Mouse (Mus musculus) lung, postnatal 0 days (tissue): Measurements from ENCODE around the gene Nr1h3. TPM values are rescaled to one million over a fixed set of nuclear protein-coding genes. Genes with fewer than 3 reads are reported as not detected.

Experiments used
- ATAC-seq: fragments of 200-750 bp; cut with Nextera tagmentation; 2 replicates; pipeline ENCODE4 v1.8.0; 2017; ENCODE audit warnings: moderate library complexity
- DNase-seq: peaks from one replicate; pipeline ENCODE4 v3.0.0-alpha.2; 2016; ENCODE audit warnings: low spot score
- H3K27ac ChIP-seq: fragments of 300-500 bp; sonication (generic); 2 replicates; pipeline ENCODE4 v1.5.1; 2014; ENCODE audit warnings: antibody characterized with exemption, mild to moderate bottlenecking, low read length, mixed read lengths
- H3K27me3 ChIP-seq: fragments of 300-500 bp; sonication (generic); replicated peaks from 2 replicates; pipeline ENCODE4 v1.6.1; 2014; ENCODE audit warnings: low read length, mixed read lengths; ENCODE audit not compliant: insufficient read depth
- H3K36me3 ChIP-seq: fragments of 300-500 bp; sonication (generic); 2 replicates; pipeline ENCODE4 v1.6.1; 2014; ENCODE audit warnings: low read length, mixed read lengths; ENCODE audit not compliant: insufficient read depth
- H3K4me1 ChIP-seq: fragments of 300-500 bp; sonication (generic); 2 replicates; pipeline ENCODE4 v1.6.1; 2014; ENCODE audit warnings: antibody characterized with exemption, low read depth, low read length, mixed read lengths; ENCODE audit not compliant: insufficient read depth
- H3K4me2 ChIP-seq: fragments of 300-500 bp; sonication (generic); replicated peaks from 2 replicates; pipeline ENCODE4 v1.6.1; 2014; ENCODE audit warnings: low read depth, mild to moderate bottlenecking, low read length, moderate library complexity, mixed read lengths
- H3K4me3 ChIP-seq: fragments of 300-500 bp; sonication (generic); 2 replicates; pipeline ENCODE4 v1.5.1; 2014; ENCODE audit warnings: low read depth, low read length
- H3K9ac ChIP-seq: fragments of 300-500 bp; sonication (generic); replicated peaks from 2 replicates; pipeline ENCODE4 v1.6.1; 2014; ENCODE audit warnings: low read depth, mild to moderate bottlenecking
- H3K9me3 ChIP-seq: fragments of 300-500 bp; sonication (generic); 2 replicates; pipeline ENCODE4 v1.6.1; 2016; ENCODE audit warnings: low read length, mixed read lengths
- CTCF ChIP-seq: IDR thresholded peaks from 2 replicates; pipeline ENCODE4 v1.5.1; 2016; ENCODE audit warnings: antibody characterized with exemption, mild to moderate bottlenecking
- EP300 ChIP-seq: IDR thresholded peaks from 2 replicates; pipeline ENCODE4 v1.6.1; 2016; ENCODE audit warnings: antibody characterized with exemption, mild to moderate bottlenecking, control low read depth
- WGBS: fragments of 180-500 bp; shearing (Covaris S2); extraction: QIAGEN DNeasy Blood & Tissue Kit; methylation state at CpG from one replicate; pipeline ENCODE4 v1.1.7; 2014; 5-methylcytosine and 5-hydroxymethylcytosine counted together
- polyA plus RNA-seq: library from polyadenylated mRNA; unstranded; fragments of >200 nt; fragmentation: Nextera tagmentation; extraction: Ambion mirVana; gene quantifications from 2 replicates; pipeline ENCODE4 v1.2.1, GENCODE M21; 2015

Gene Nr1h3
- polyA plus RNA-seq, 1 experiment from 2014 or later = 31.0 TPM

DNA sequence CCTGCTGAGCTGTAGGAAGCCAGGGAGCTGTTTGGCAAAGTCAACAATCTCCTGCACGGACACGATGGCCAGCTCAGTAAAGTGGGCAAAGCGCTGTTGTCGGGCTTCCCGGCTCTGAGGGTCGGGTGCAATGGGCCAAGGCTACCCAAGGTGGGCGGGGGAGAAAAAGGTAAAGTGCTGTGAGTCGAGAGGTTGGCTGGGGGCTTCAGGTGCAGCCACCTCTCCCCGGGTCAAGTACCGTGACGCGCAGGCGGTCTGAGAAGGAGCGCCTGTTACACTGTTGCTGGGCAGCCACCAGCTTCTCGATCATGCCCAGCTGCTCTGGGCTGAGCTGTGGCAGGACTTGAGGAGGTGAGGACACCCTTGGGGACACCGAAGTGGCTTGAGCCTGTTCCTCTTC lies 12.1 kb downstream of the Nr1h3 start:
- no peak overlapping the region for H3K9ac ChIP-seq

DNA sequence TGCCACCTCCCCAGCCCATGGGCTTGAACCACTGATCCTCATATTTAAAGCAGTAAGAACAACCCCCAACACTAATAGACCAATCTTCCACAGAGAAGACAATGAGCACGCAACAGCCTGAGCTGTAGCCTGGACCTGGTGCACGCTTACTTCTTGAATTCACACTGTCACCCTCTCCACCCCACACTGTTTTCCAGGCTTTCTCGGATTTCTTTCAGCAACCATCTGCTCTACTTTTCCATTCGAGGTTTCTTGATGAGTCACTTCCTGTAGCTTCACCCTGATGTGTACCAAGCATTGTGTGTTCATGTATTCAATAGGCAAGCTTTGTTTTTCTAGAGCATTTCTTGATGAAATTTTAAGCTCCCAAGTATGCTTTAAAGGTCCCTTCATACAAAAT lies 15.2 kb downstream of the Nr1h3 start:
- 0 out of 2 replicates have a peak, but pooled peaks cover 3% of the 10 kb centered on the region for H3K4me1 ChIP-seq
- DNase-seq (no peak), ATAC-seq (no peak)
- no peak overlapping the region for H3K27ac ChIP-seq
- WGBS = 51% methylated on average over 4 of the region's 4 CpGs
- no peak overlapping the region for H3K4me3 ChIP-seq
- no peaks in the 10 kb centered on the region for H3K36me3 ChIP-seq
- H3K4me2 ChIP-seq = no peak overlapping the region
- H3K27me3 ChIP-seq = no peaks in the 10 kb centered on the region
- H3K9me3 ChIP-seq = no peaks in the 10 kb centered on the region
- no peak overlapping the region for H3K9ac ChIP-seq
- TF ChIP-seq EP300 = no peak
- no peak for TF ChIP-seq CTCF

More for the DNA sequence above, 12.1 kb downstream of the Nr1h3 start:
- no peaks in the 10 kb centered on the region for H3K27me3 ChIP-seq
- 74% methylated on average over 16 of the region's 16 CpGs for WGBS
- H3K9me3 ChIP-seq = no peaks in the 10 kb centered on the region
- no peak for DNase-seq
- H3K4me3 ChIP-seq = no peak overlapping the region
- H3K4me2 ChIP-seq = no peak overlapping the region
- ATAC-seq = no peak
- H3K27ac ChIP-seq = no peak overlapping the region
- TF ChIP-seq CTCF (no peak), EP300 (no peak)
- no peaks in the 10 kb centered on the region for H3K36me3 ChIP-seq
- no peaks in the 10 kb centered on the region for H3K4me1 ChIP-seq

DNA sequence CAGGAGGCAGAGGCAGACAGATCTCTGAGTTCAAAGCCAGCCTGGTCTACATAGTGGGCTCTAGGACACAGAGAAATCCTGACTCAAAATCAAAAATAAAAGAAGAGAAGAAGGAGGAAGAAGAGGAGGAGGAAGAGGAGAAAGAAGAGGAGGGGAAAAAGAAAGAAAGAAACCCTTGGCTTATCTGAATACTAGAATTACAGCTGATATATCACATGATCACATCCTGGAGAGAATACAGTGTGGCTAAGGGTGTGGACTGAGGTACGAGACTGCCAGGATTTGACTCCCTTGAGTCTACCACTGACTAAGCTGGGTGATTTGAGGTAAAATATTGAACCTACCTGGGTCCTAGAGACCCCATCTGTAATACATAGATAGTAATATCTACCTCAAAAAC lies 16.4 kb downstream of the Nr1h3 start:
- 65% methylated on average over 1 of the region's 1 CpGs for WGBS
- DNase-seq = no peak
- Histone ChIP-seq H3K4me1 (peaks cover 3% of the 10 kb centered on the region; the same call in 1 of the 2 replicates), H3K27ac (no peak overlapping the region), H3K9ac (no peak overlapping the region), H3K4me3 (no peak overlapping the region), H3K4me2 (no peak overlapping the region), H3K9me3 (no peaks in the 10 kb centered on the region), H3K27me3 (no peaks in the 10 kb centered on the region), H3K36me3 (no peaks in the 10 kb centered on the region)
- ATAC-seq = no peak
- TF ChIP-seq CTCF (no peak), EP300 (no peak)

DNA sequence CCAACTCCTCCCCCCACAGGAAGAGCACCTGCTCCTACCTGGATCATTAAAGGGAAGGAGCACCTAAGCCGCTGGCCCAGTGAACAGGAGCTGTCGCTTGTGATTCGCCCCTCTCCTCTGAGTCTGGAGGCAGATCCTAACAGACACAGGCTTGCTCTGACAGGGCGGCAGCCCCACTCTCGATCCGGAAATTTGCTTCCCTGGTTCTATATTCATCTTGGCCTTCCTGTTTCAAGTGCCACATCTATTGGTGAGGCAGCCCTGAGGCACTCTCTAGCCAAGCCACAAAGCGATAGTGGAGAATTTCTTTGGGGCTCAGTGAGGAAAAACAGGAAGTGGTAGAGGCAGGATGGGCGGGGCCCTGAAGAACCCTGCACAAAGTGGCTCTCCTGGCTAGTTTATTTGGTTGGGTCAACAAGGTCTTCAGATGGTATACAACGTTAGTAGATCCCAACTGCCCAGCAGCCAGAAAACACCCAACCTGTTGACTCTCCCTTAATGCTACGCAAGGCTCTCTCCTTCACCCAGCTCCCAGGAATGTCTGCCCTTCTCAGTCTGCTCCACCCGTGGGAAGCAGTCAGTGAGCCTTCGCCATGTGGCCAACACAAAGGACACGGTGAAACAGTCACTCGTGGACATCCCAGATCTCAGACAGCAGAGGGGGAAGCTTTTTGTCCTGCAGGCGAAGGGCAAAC lies 18.8 kb downstream of the Nr1h3 start, which contains the start of gene Madd:
Gene Madd, minus strand, starts transcription at position 127 of the 695 bp plus-strand sequence.
- Histone ChIP-seq H3K4me3 (peak within 1 kb of the TSS; percentile 86), H3K36me3 (no peaks in the 10 kb centered on the region), H3K27ac (peak within 1 kb of the TSS; percentile 85), H3K9me3 (no peaks in the 10 kb centered on the region), H3K4me2 (peak within 1 kb of the TSS; percentile 98), H3K9ac (peak within 1 kb of the TSS; percentile 30), H3K4me1 (peaks cover 3% of the 10 kb centered on the region; the same call in 1 of the 2 replicates), H3K27me3 (no peaks in the 10 kb centered on the region)
- ATAC-seq (peak; percentile 48), DNase-seq (peak; percentile 80)
- WGBS = 42% methylated on average over 15 of the region's 15 CpGs
- TF ChIP-seq EP300 (no peak), CTCF (no peak)

DNA sequence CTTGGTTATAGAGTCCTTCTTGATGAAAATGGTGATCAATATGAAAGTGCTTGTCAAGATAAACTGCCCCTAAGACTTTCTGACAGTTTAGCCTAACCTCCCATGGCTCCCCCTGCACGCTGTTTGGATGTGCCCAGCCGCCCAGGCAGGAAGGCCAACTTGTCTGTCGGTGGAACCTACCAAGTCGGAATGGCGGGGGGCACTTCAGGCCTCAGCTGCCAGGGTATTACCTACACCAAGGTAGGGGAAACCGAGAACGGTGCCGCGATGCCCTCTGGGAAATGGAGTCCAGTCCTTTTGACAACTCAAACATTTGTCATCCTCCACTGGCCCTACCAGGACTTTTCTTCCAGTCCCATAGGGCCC lies 19.5 kb downstream of the Nr1h3 start:
- peak overlapping the region; percentile 98 for H3K4me2 ChIP-seq
- DNase-seq (peak; percentile 96), ATAC-seq (peak; percentile 96)
- WGBS = under 1% methylated on average over 9 of the region's 9 CpGs
- TF ChIP-seq CTCF = no peak
- peak; percentile 52 for TF ChIP-seq EP300
- H3K9me3 ChIP-seq = no peaks in the 10 kb centered on the region
- H3K9ac ChIP-seq = peak overlapping the region; percentile 30; the same call in 1 of the 2 replicates
- H3K36me3 ChIP-seq = 0 out of 2 replicates have a peak, but pooled peaks cover under 1% of the 10 kb centered on the region
- H3K4me3 ChIP-seq = peak overlapping the region; percentile 86
- H3K4me1 ChIP-seq = peaks cover 3% of the 10 kb centered on the region; the same call in 1 of the 2 replicates
- no peaks in the 10 kb centered on the region for H3K27me3 ChIP-seq
- H3K27ac ChIP-seq = peak overlapping the region; percentile 85

DNA sequence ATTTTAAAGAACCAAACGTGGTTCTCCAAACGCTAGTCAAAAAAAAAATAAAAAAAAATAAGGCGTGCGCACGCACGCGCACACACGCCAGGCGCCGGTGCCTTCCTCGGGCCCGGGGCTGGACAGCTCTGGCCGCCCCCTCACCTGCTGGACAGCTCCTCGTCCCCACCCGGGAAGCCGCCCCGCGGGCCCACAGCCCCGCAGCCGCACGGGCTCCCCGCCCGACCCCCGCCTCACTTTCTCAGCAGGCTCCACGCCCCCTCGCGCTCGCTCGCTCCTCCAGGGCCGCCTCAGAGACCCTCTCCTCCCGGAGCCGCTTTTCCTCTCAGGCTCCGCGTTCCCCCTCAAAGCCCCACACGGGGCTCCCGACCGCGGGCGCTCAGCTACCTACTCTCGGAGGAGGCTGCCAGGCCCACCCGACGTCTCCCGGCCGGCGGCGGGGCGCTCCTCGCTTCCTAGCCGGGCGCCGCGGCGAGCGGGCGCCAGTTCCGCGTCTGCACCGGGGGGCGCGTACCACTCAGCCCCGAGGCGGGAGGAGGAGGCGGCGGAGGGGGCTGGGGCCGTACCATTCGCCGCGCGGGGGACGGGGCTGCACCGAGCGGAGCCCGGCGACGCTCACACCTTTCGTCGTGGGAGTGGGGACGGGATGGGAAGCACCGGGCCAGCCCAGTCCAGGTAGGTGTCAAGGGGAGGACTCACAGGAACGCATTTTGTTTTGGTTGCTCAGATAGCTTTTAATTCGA lies 20.1 kb downstream of the Nr1h3 start:
- Histone ChIP-seq H3K4me3 (peak overlapping the region; percentile 86), H3K27me3 (no peaks in the 10 kb centered on the region), H3K4me1 (peaks cover 3% of the 10 kb centered on the region; the same call in 1 of the 2 replicates), H3K36me3 (peaks cover 6% of the 10 kb centered on the region; the same call in 1 of the 2 replicates), H3K27ac (peak overlapping the region; percentile 85), H3K9me3 (no peaks in the 10 kb centered on the region), H3K4me2 (peak overlapping the region; percentile 98), H3K9ac (peak overlapping the region; percentile 30)
- DNase-seq (peak; percentile 83), ATAC-seq (peak; percentile 90)
- TF ChIP-seq CTCF (no peak), EP300 (no peak)
- whole genome bisulfite sequencing = under 1% methylated on average over 53 of the region's 81 CpGs
